Mouse (Mus musculus) forebrain, embryonic 10.5 days (tissue): ENCODE results near the gene Car11. TPM values are rescaled to one million over a fixed set of nuclear protein-coding genes. Genes with fewer than 3 reads are reported as not detected.

Experiments used
- DNase-seq: peaks from one replicate; pipeline ENCODE4 v3.0.0-alpha.2; 2017; ENCODE audit warnings: low spot score; ENCODE audit errors: extremely low spot score
- H3K27ac ChIP-seq: fragments of 300-500 bp; sonication (generic); 2 replicates; pipeline ENCODE4 v1.5.1; 2016; ENCODE audit warnings: mild to moderate bottlenecking
- H3K27me3 ChIP-seq: fragments of 300-500 bp; sonication (generic); 2 replicates; pipeline ENCODE4 v1.6.1; 2016; ENCODE audit warnings: mild to moderate bottlenecking; ENCODE audit not compliant: poor library complexity, severe bottlenecking
- H3K36me3 ChIP-seq: fragments of 300-500 bp; sonication (generic); replicated peaks from 2 replicates; pipeline ENCODE4 v1.6.1; 2016; ENCODE audit warnings: mild to moderate bottlenecking, moderate library complexity
- H3K4me1 ChIP-seq: fragments of 300-500 bp; sonication (generic); 2 replicates; pipeline ENCODE4 v1.6.1; 2016
- H3K4me3 ChIP-seq: fragments of 300-500 bp; sonication (generic); 2 replicates; pipeline ENCODE4 v1.5.1; 2016; ENCODE audit warnings: mild to moderate bottlenecking, moderate library complexity
- H3K9me3 ChIP-seq: fragments of 300-500 bp; sonication (generic); 2 replicates; pipeline ENCODE4 v1.6.1; 2016; ENCODE audit warnings: mild to moderate bottlenecking, moderate library complexity
- WGBS: fragments of 180-500 bp; shearing (Covaris S2); methylation state at CpG from one replicate; pipeline ENCODE4 v1.1.7; 2016; 5-methylcytosine and 5-hydroxymethylcytosine counted together
- polyA plus RNA-seq: library from polyadenylated mRNA; unstranded; fragments of >200 nt; fragmentation: Nextera tagmentation; extraction: Ambion mirVana; gene quantifications from 2 replicates; pipeline ENCODE4 v1.2.1, GENCODE M21; 2016

The Car11 gene
- polyA plus RNA-seq, 1 experiment from 2014 or later: 2.5 TPM

- no peak for DNase-seq
- Histone ChIP-seq H3K9me3 (no peaks in the 10 kb centered on the region), H3K36me3 (peaks cover 97% of the 10 kb centered on the region), H3K4me1 (peaks cover 25% of the 10 kb centered on the region), H3K27me3 (no peaks in the 10 kb centered on the region), H3K4me3 (no peak overlapping the region), H3K27ac (no peak overlapping the region)
- WGBS: 91% methylated on average over 4 of the region's 4 CpGs
Observed at GRCm38 (mm10) chr7:45723301-45723700, 23.7 kb downstream of the Car11 start.

GRCm38 (mm10) chr7:45723781-45724180 lies 24.1 kb downstream of the Car11 start:
- DNase-seq: no peak
- Histone ChIP-seq H3K9me3 (no peaks in the 10 kb centered on the region), H3K4me1 (peaks cover 23% of the 10 kb centered on the region), H3K4me3 (no peak overlapping the region), H3K27me3 (no peaks in the 10 kb centered on the region), H3K36me3 (peaks cover 100% of the 10 kb centered on the region), H3K27ac (no peak overlapping the region)
- WGBS: 93% methylated on average over 14 of the region's 14 CpGs

GRCm38 (mm10) chr7:45725151-45725550 lies 25.5 kb downstream of the Car11 start:
- no peak overlapping the region for H3K27ac ChIP-seq
- WGBS: 93% methylated on average over 9 of the region's 9 CpGs
- H3K27me3 ChIP-seq: no peaks in the 10 kb centered on the region
- no peak overlapping the region for H3K4me3 ChIP-seq
- peaks cover 100% of the 10 kb centered on the region for H3K36me3 ChIP-seq
- H3K9me3 ChIP-seq: no peaks in the 10 kb centered on the region
- peaks cover 17% of the 10 kb centered on the region for H3K4me1 ChIP-seq
- no peak for DNase-seq

- H3K36me3 ChIP-seq: peaks cover 98% of the 10 kb centered on the region
Observed at GRCm38 (mm10) chr7:45725713-45726112, 26.1 kb downstream of the Car11 start, which contains the start of gene Spaca4. Spaca4 (minus strand) TSS chr7:45725813.

GRCm38 (mm10) chr7:45726419-45726818 lies 26.8 kb downstream of the Car11 start:
- peaks cover 20% of the 10 kb centered on the region for H3K4me1 ChIP-seq
- H3K4me3 ChIP-seq: no peak overlapping the region
- no peaks in the 10 kb centered on the region for H3K9me3 ChIP-seq
- H3K27ac ChIP-seq: no peak overlapping the region
- 94% methylated on average over 10 of the region's 10 CpGs for WGBS
- H3K27me3 ChIP-seq: no peaks in the 10 kb centered on the region
- peaks cover 91% of the 10 kb centered on the region for H3K36me3 ChIP-seq
- DNase-seq: no peak

More at GRCm38 (mm10) chr7:45725713-45726112, 26.1 kb downstream of the Car11 start, which contains the start of gene Spaca4:
- no peak for DNase-seq
- H3K9me3 ChIP-seq: no peaks in the 10 kb centered on the region
- no peak within 1 kb of the TSS for H3K4me3 ChIP-seq
- H3K27ac ChIP-seq: no peak within 1 kb of the TSS
- 91% methylated on average over 11 of the region's 11 CpGs for WGBS
- H3K4me1 ChIP-seq: peaks cover 17% of the 10 kb centered on the region
- no peaks in the 10 kb centered on the region for H3K27me3 ChIP-seq

- WGBS: 92% methylated on average over 3 of the region's 3 CpGs
- Histone ChIP-seq H3K9me3 (no peaks in the 10 kb centered on the region), H3K4me1 (peaks cover 22% of the 10 kb centered on the region), H3K36me3 (peaks cover 79% of the 10 kb centered on the region), H3K4me3 (no peak overlapping the region), H3K27ac (no peak overlapping the region), H3K27me3 (no peaks in the 10 kb centered on the region)
- no peak for DNase-seq
Observed at GRCm38 (mm10) chr7:45727625-45728024, 28.0 kb downstream of the Car11 start.

- Histone ChIP-seq H3K4me3 (no peak overlapping the region), H3K27ac (peak overlapping the region; percentile 58), H3K27me3 (no peaks in the 10 kb centered on the region), H3K36me3 (peaks cover 46% of the 10 kb centered on the region), H3K9me3 (no peaks in the 10 kb centered on the region), H3K4me1 (peaks cover 22% of the 10 kb centered on the region)
- DNase-seq: peak; percentile 77
- 14% methylated on average over 16 of the region's 16 CpGs for WGBS
Observed at GRCm38 (mm10) chr7:45730727-45731431, 31.2 kb downstream of the Car11 start.

GRCm38 (mm10) chr7:45733477-45733876 lies 33.8 kb downstream of the Car11 start:
- Histone ChIP-seq H3K4me1 (peaks cover 22% of the 10 kb centered on the region), H3K9me3 (no peaks in the 10 kb centered on the region), H3K4me3 (no peak overlapping the region), H3K27ac (no peak overlapping the region), H3K27me3 (no peaks in the 10 kb centered on the region), H3K36me3 (peaks cover 20% of the 10 kb centered on the region)
- 86% methylated on average over 5 of the region's 5 CpGs for WGBS
- no peak for DNase-seq

GRCm38 (mm10) chr7:45739162-45739763 lies 39.6 kb downstream of the Car11 start:
- H3K4me3 ChIP-seq: no peak overlapping the region
- H3K36me3 ChIP-seq: no peaks in the 10 kb centered on the region
- no peak overlapping the region for H3K27ac ChIP-seq
- H3K27me3 ChIP-seq: peaks cover 21% of the 10 kb centered on the region
- H3K4me1 ChIP-seq: peaks cover 10% of the 10 kb centered on the region; the same call in 1 of the 2 replicates
- no peaks in the 10 kb centered on the region for H3K9me3 ChIP-seq
- peak; percentile 77 for DNase-seq
- 11% methylated on average over 9 of the region's 9 CpGs for WGBS

- Histone ChIP-seq H3K27ac (no peak overlapping the region), H3K4me3 (no peak overlapping the region), H3K27me3 (peaks cover 21% of the 10 kb centered on the region), H3K4me1 (peaks cover 10% of the 10 kb centered on the region; the same call in 1 of the 2 replicates), H3K9me3 (no peaks in the 10 kb centered on the region), H3K36me3 (no peaks in the 10 kb centered on the region)
- no peak for DNase-seq
- 75% methylated on average over 10 of the region's 10 CpGs for WGBS
Observed at GRCm38 (mm10) chr7:45739820-45740219, 40.2 kb downstream of the Car11 start.

GRCm38 (mm10) chr7:45741308-45741707 lies 41.7 kb downstream of the Car11 start:
- Histone ChIP-seq H3K4me1 (peaks cover 10% of the 10 kb centered on the region; the same call in 1 of the 2 replicates), H3K4me3 (no peak overlapping the region), H3K27ac (no peak overlapping the region), H3K27me3 (peaks cover 21% of the 10 kb centered on the region), H3K9me3 (no peaks in the 10 kb centered on the region), H3K36me3 (no peaks in the 10 kb centered on the region)
- WGBS: 87% methylated on average over 12 of the region's 12 CpGs
- DNase-seq: no peak

GRCm38 (mm10) chr7:45741777-45742176 lies 42.1 kb downstream of the Car11 start:
- DNase-seq: no peak
- 37% methylated on average over 11 of the region's 11 CpGs for WGBS
- Histone ChIP-seq H3K36me3 (no peaks in the 10 kb centered on the region), H3K27ac (no peak overlapping the region), H3K4me1 (peaks cover 10% of the 10 kb centered on the region; the same call in 1 of the 2 replicates), H3K9me3 (peaks cover 3% of the 10 kb centered on the region; the same call in 1 of the 2 replicates), H3K27me3 (peaks cover 21% of the 10 kb centered on the region), H3K4me3 (peak overlapping the region; percentile 28)

GRCm38 (mm10) chr7:45742338-45742737 lies 42.7 kb downstream of the Car11 start:
- peak overlapping the region; percentile 28 for H3K4me3 ChIP-seq
- peaks cover 21% of the 10 kb centered on the region for H3K27me3 ChIP-seq
- peaks cover 10% of the 10 kb centered on the region; the same call in 1 of the 2 replicates for H3K4me1 ChIP-seq
- DNase-seq: no peak
- H3K36me3 ChIP-seq: no peaks in the 10 kb centered on the region
- H3K27ac ChIP-seq: no peak overlapping the region
- H3K9me3 ChIP-seq: peaks cover 4% of the 10 kb centered on the region; the same call in 1 of the 2 replicates
- WGBS: 41% methylated on average over 19 of the region's 19 CpGs
